Mouse (Mus musculus): Measurements from ENCODE around the gene Zfp715. TPM values are rescaled to one million over a fixed set of nuclear protein-coding genes. Genes with fewer than 3 reads are reported as not detected.

Gene Zfp715
- polyA plus RNA-seq (2012; rRNA removed) = 0.30 and 0.62 TPM in 2 replicates

DNA sequence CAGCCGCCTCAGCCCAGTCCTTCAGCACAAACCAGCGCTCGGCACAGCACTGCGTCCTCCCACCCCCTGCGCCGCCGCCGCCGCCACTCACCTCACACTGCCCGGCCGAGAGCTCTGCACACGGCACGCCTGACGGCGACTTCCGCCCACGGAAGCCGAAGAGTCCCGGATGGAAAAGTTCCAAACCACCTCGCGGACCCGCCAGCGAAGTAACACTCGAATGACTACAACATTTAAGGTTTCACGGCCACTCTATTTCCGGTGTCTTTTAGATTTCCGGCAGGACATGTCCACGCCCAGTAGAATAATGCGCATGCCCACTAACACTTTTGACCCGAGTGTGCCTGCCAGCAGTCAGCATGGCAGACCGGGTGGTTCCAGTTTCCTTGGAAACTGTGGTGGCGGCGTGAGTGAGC, at the start of gene Zfp715:
Zfp715 (minus strand) TSS at position 282 of the 416 bp plus-strand sequence.

DNA sequence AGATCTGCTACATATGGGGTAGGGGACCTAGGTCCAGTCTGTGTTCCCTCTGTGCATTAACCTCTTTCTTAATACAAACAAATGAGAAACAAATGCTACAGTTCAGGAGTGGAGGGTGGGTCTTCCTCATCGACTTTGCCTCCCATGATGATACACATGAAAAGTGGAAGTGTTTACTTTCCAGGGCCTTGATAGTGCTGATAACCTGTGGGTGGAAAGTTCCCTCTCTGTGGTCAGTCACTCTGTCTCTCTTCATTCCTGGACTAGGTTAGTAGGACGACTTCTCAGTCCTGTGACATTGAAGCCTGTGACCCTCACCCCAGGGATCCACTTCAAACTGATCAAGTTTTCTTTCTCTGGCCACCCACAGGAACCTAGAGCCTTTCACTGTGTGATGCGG, 38.1 kb upstream of the Zfp715 start, which contains the start of gene Siglecf:
Siglecf (plus strand) TSS at position 188 of the 400 bp plus-strand sequence.

Other genes with a start within 250 kb of the Zfp715 start
- not detected in 2 replicates for gene Zfp936, start 199.1 kb downstream of the Zfp715 start, polyA plus RNA-seq (2012; rRNA removed)
- 1.4 and 1.7 TPM in 2 replicates for gene Siglecf, start 38.0 kb upstream of the Zfp715 start, polyA plus RNA-seq (2012; rRNA removed)
- gene Siglecg, start 94.9 kb upstream of the Zfp715 start, polyA plus RNA-seq (2012; rRNA removed) = 1.7 and 2.9 TPM in 2 replicates
- not detected in 2 replicates for gene Lim2, start 114.4 kb upstream of the Zfp715 start, polyA plus RNA-seq (2012; rRNA removed)
- 0.75 and 1.7 TPM in 2 replicates for gene Nkg7, start 123.8 kb upstream of the Zfp715 start, polyA plus RNA-seq (2012; rRNA removed)
- not detected in 2 replicates for gene Cldnd2, start 127.5 kb upstream of the Zfp715 start, polyA plus RNA-seq (2012; rRNA removed)
- gene Etfb, start 130.8 kb upstream of the Zfp715 start, polyA plus RNA-seq (2012; rRNA removed) = 21.8 and 22.9 TPM in 2 replicates
- 0.40 and 0.47 TPM in 2 replicates for gene Gm45233, start 130.8 kb upstream of the Zfp715 start, polyA plus RNA-seq (2012; rRNA removed)
- 18.5 and 34.7 TPM in 2 replicates for gene Vsig10l, start 149.9 kb upstream of the Zfp715 start, polyA plus RNA-seq (2012; rRNA removed)
- 3.7 and 4.2 TPM in 2 replicates for gene Iglon5, start 176.8 kb upstream of the Zfp715 start, polyA plus RNA-seq (2012; rRNA removed)
- not detected in 2 replicates for gene 4931406B18Rik, start 192.6 kb upstream of the Zfp715 start, polyA plus RNA-seq (2012; rRNA removed)
- 2.5 and 2.8 TPM in 2 replicates for gene Cd33, start 231.1 kb upstream of the Zfp715 start, polyA plus RNA-seq (2012; rRNA removed)
- gene Zfp658, start 249.0 kb upstream of the Zfp715 start, polyA plus RNA-seq (2012; rRNA removed) = 0.17 and 0.19 TPM in 2 replicates

Measured in stomach, adult 2 months (tissue).